Mouse (Mus musculus): Measurements from ENCODE around the gene Gng8. TPM values are rescaled to one million over a fixed set of nuclear protein-coding genes. Genes with fewer than 3 reads are reported as not detected.

The Gng8 gene
- polyA plus RNA-seq, 1 experiment: 3.8 TPM

GRCm38 (mm10) chr7:16845072-16845819 is 46.3 kb upstream of the Gng8 start:
- Histone ChIP-seq H3K4me3 (no peak overlapping the region), H3K79me2 (ENCODE audit: control insufficient read depth, insufficient read depth) (no peaks in the 10 kb centered on the region), H3ac (ENCODE audit: control insufficient read depth, insufficient read length) (no peak overlapping the region), H3K27me3 (ENCODE audit: control insufficient read depth, insufficient read depth, insufficient read length) (no peaks in the 10 kb centered on the region), H3K4me2 (ENCODE audit: low read depth) (peak overlapping the region; percentile 98), H3K36me3 (ENCODE audit: control insufficient read depth, insufficient read depth) (no peaks in the 10 kb centered on the region)
- TF ChIP-seq SRF (IDR thresholded peaks at IDR 0.05; ENCODE audit: control insufficient read depth, insufficient read length, low read depth): no peak
- no peak for TF ChIP-seq MAX (IDR thresholded peaks at IDR 0.05; ENCODE audit: low read depth)
- TF ChIP-seq POLR2AphosphoS2 (IDR thresholded peaks at IDR 0.05; ENCODE audit: insufficient read length, low read depth): no peak
- TF ChIP-seq USF1 (IDR thresholded peaks at IDR 0.05; ENCODE audit: low read depth): no peak
- no peak for TF ChIP-seq MYOG (IDR thresholded peaks at IDR 0.05; ENCODE audit: control insufficient read depth in 1 of 3, insufficient read depth in 1 of 3, insufficient read length in 2 of 3, low read depth in 2 of 3)
- no peak for TF ChIP-seq MYOD1 (IDR thresholded peaks at IDR 0.05; ENCODE audit: control insufficient read depth in 1 of 3, insufficient read length in 2 of 3, low read depth in 2 of 3)

DNA sequence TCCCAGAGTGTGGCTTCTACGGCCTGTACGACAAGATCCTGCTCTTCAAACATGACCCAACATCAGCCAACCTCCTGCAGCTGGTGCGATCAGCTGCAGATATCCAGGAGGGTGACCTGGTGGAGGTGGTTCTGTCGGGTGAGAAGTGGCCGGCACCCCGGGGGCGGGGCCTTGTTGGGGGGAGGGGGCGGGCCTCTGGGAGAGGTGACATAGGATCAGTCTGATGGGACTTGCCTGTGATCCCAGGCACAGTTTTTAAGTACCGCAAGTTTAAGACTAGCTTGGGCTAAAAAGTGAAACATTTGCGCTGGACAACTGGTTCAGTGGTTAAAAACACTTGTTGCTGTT is 45.8 kb upstream of the Gng8 start:
- H3K79me2 ChIP-seq (ENCODE audit: control insufficient read depth, insufficient read depth): no peaks in the 10 kb centered on the region
- no peak for TF ChIP-seq TCF3 (IDR thresholded peaks at IDR 0.05; ENCODE audit: insufficient read length, low read depth)
- no peak for TF ChIP-seq REST (IDR thresholded peaks at IDR 0.05; ENCODE audit: insufficient read depth, insufficient read length)
- no peak for TF ChIP-seq TCF12 (IDR thresholded peaks at IDR 0.05; ENCODE audit: insufficient read depth, poor library complexity, severe bottlenecking)
- no peak for TF ChIP-seq POLR2A (IDR thresholded peaks at IDR 0.05; ENCODE audit: insufficient read length, low read depth)
- no peak for TF ChIP-seq MYOD1 (IDR thresholded peaks at IDR 0.05; ENCODE audit: control insufficient read depth in 1 of 3, insufficient read length in 2 of 3, low read depth in 2 of 3)
- TF ChIP-seq E2F4 (IDR thresholded peaks at IDR 0.05; ENCODE audit: insufficient read depth): no peak
- TF ChIP-seq POLR2AphosphoS2 (IDR thresholded peaks at IDR 0.05; ENCODE audit: insufficient read length, low read depth): no peak
- TF ChIP-seq CEBPB (IDR thresholded peaks at IDR 0.05; ENCODE audit: insufficient read depth, poor library complexity, severe bottlenecking): no peak
- no peak for TF ChIP-seq MYOG (IDR thresholded peaks at IDR 0.05; ENCODE audit: control insufficient read depth in 1 of 3, insufficient read depth in 1 of 3, insufficient read length in 2 of 3, low read depth in 2 of 3)
- no peak for TF ChIP-seq USF1 (IDR thresholded peaks at IDR 0.05; ENCODE audit: low read depth)

DNA sequence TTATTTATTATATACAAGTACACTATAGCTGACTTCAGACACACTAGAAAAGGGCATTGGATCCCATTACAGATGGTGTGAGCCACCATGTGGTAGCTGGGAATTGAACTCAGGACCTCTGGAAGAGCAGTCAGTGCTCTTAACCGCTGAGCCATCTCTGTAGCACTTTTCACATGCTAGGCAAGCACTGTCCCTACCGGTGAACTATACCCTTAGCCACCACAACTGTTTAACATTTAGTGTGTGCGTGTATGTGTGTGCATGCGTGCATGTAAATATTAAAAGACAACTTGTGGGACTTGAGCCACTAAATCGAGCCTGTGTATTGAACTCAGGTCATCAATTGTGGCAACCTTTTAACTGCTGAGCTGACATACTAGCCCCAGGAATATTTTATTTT is 44.8 kb upstream of the Gng8 start:
- Histone ChIP-seq H3K36me3 (ENCODE audit: control insufficient read depth, insufficient read depth) (no peaks in the 10 kb centered on the region), H3K79me2 (ENCODE audit: control insufficient read depth, insufficient read depth) (no peaks in the 10 kb centered on the region), H3K4me3 (no peak overlapping the region), H3ac (ENCODE audit: control insufficient read depth, insufficient read length) (no peak overlapping the region), H3K27me3 (ENCODE audit: control insufficient read depth, insufficient read depth, insufficient read length) (no peaks in the 10 kb centered on the region), H3K4me2 (ENCODE audit: low read depth) (no peak overlapping the region)
- TF ChIP-seq MYOD1 (IDR thresholded peaks at IDR 0.05; ENCODE audit: control insufficient read depth in 1 of 3, insufficient read length in 2 of 3, low read depth in 2 of 3) (no peak), USF1 (IDR thresholded peaks at IDR 0.05; ENCODE audit: low read depth) (no peak), TCF3 (IDR thresholded peaks at IDR 0.05; ENCODE audit: insufficient read length, low read depth) (no peak), MYOG (IDR thresholded peaks at IDR 0.05; ENCODE audit: control insufficient read depth in 1 of 3, insufficient read depth in 1 of 3, insufficient read length in 2 of 3, low read depth in 2 of 3) (no peak), SRF (IDR thresholded peaks at IDR 0.05; ENCODE audit: control insufficient read depth, insufficient read length, low read depth) (no peak), MAX (IDR thresholded peaks at IDR 0.05; ENCODE audit: low read depth) (no peak), POLR2AphosphoS2 (IDR thresholded peaks at IDR 0.05; ENCODE audit: insufficient read length, low read depth) (no peak)

More for the DNA sequence above, 45.8 kb upstream of the Gng8 start:
- H3ac ChIP-seq (ENCODE audit: control insufficient read depth, insufficient read length): no peak overlapping the region
- no peak overlapping the region for H3K4me3 ChIP-seq
- H3K36me3 ChIP-seq (ENCODE audit: control insufficient read depth, insufficient read depth): no peaks in the 10 kb centered on the region
- no peak overlapping the region for H3K4me2 ChIP-seq (ENCODE audit: low read depth)
- H3K27me3 ChIP-seq (ENCODE audit: control insufficient read depth, insufficient read depth, insufficient read length): no peaks in the 10 kb centered on the region

DNA sequence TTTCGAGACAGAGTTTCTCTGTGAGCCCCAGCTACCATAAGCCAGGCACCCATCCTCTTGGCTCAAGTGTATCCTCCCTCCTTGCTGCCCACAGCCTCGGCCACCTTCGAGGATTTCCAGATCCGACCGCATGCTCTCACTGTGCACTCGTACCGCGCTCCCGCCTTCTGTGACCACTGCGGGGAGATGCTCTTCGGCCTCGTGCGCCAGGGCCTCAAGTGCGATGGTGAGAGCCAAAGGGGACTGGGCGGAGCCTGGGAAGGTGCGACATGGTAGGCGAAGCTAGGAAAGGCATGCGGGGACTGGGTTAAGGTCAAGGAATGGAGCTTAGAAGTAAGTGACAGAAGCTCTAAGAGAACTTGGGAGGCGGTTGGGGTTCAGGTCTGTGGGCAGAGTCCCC is 44.1 kb upstream of the Gng8 start:
- H3K36me3 ChIP-seq (ENCODE audit: control insufficient read depth, insufficient read depth): no peaks in the 10 kb centered on the region
- TF ChIP-seq TCF3 (IDR thresholded peaks at IDR 0.05; ENCODE audit: insufficient read length, low read depth) (no peak), MYOD1 (IDR thresholded peaks at IDR 0.05; ENCODE audit: control insufficient read depth in 1 of 3, insufficient read length in 2 of 3, low read depth in 2 of 3) (no peak), MYOG (IDR thresholded peaks at IDR 0.05; ENCODE audit: control insufficient read depth in 1 of 3, insufficient read depth in 1 of 3, insufficient read length in 2 of 3, low read depth in 2 of 3) (no peak), POLR2A (IDR thresholded peaks at IDR 0.05; ENCODE audit: insufficient read length, low read depth) (no peak), CEBPB (IDR thresholded peaks at IDR 0.05; ENCODE audit: insufficient read depth, poor library complexity, severe bottlenecking) (no peak), USF1 (IDR thresholded peaks at IDR 0.05; ENCODE audit: low read depth) (no peak), E2F4 (IDR thresholded peaks at IDR 0.05; ENCODE audit: insufficient read depth) (no peak), SRF (IDR thresholded peaks at IDR 0.05; ENCODE audit: control insufficient read depth, insufficient read length, low read depth) (no peak), TCF12 (IDR thresholded peaks at IDR 0.05; ENCODE audit: insufficient read depth, poor library complexity, severe bottlenecking) (no peak), REST (IDR thresholded peaks at IDR 0.05; ENCODE audit: insufficient read depth, insufficient read length) (no peak), MAX (IDR thresholded peaks at IDR 0.05; ENCODE audit: low read depth) (no peak), POLR2AphosphoS2 (IDR thresholded peaks at IDR 0.05; ENCODE audit: insufficient read length, low read depth) (no peak)
- no peak overlapping the region for H3K4me3 ChIP-seq
- no peaks in the 10 kb centered on the region for H3K79me2 ChIP-seq (ENCODE audit: control insufficient read depth, insufficient read depth)
- H3K4me2 ChIP-seq (ENCODE audit: low read depth): no peak overlapping the region
- H3K27me3 ChIP-seq (ENCODE audit: control insufficient read depth, insufficient read depth, insufficient read length): no peaks in the 10 kb centered on the region
- no peak overlapping the region for H3ac ChIP-seq (ENCODE audit: control insufficient read depth, insufficient read length)

- no peaks in the 10 kb centered on the region for H3K27me3 ChIP-seq (ENCODE audit: control insufficient read depth, insufficient read depth, insufficient read length)
- H3K4me2 ChIP-seq (ENCODE audit: low read depth): no peak overlapping the region
- no peaks in the 10 kb centered on the region for H3K36me3 ChIP-seq (ENCODE audit: control insufficient read depth, insufficient read depth)
- no peak for TF ChIP-seq REST (IDR thresholded peaks at IDR 0.05; ENCODE audit: insufficient read depth, insufficient read length)
- no peak for TF ChIP-seq TCF12 (IDR thresholded peaks at IDR 0.05; ENCODE audit: insufficient read depth, poor library complexity, severe bottlenecking)
- no peak for TF ChIP-seq E2F4 (IDR thresholded peaks at IDR 0.05; ENCODE audit: insufficient read depth)
- TF ChIP-seq SRF (IDR thresholded peaks at IDR 0.05; ENCODE audit: control insufficient read depth, insufficient read length, low read depth): no peak
- no peak overlapping the region for H3K4me3 ChIP-seq
- no peaks in the 10 kb centered on the region for H3K79me2 ChIP-seq (ENCODE audit: control insufficient read depth, insufficient read depth)
- no peak overlapping the region for H3ac ChIP-seq (ENCODE audit: control insufficient read depth, insufficient read length)
These were observed 43.0 kb upstream of the Gng8 start for GRCm38 (mm10) chr7:16848579-16848978.
